Mouse (Mus musculus): Measurements from ENCODE around the gene Zfp423.
A peak's percentile ranks its signal among the peaks of the same experiment; 100 is the strongest.

Gene Zfp423

DNA sequence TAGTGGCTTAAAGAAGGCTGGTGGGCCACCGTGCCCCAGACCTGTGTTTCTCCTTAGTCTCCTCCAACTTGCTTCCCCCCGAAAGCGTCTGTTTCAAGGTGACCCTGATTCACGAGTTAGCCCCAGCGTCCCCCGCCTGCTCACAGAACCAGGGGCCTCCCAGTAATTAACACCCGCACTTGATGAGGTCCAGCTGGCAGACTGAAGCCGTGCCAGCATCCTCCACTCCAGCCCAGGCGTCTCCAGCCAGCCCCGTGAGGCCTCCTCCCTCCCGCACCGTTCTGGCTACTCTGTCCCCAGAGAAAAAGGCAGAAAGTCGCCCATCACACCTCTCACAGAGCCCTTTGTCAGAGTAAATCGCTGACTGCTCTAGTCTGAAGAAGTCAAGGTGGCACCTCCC, 213.3 kb downstream of the Zfp423 start:
- no peak for DNase-seq (ENCODE audit: low read depth, low spot score)

GRCm38 (mm10) chr8:87745125-87745698, 214.2 kb downstream of the Zfp423 start:
- DNase-seq (ENCODE audit: low read depth, low spot score), result no peak

GRCm38 (mm10) chr8:87744556-87744955, 214.8 kb downstream of the Zfp423 start:
- DNase-seq (ENCODE audit: low read depth, low spot score), result no peak

GRCm38 (mm10) chr8:87742016-87742415, 217.4 kb downstream of the Zfp423 start:
- DNase-seq (ENCODE audit: low read depth, low spot score), result no peak

- DNase-seq (ENCODE audit: low read depth, low spot score), result no peak
Measured at GRCm38 (mm10) chr8:87740946-87741530, 218.4 kb downstream of the Zfp423 start.

- DNase-seq (ENCODE audit: low read depth, low spot score), result peak; percentile 44
Measured at GRCm38 (mm10) chr8:87737900-87738299, 221.5 kb downstream of the Zfp423 start.

- DNase-seq (ENCODE audit: low read depth, low spot score), result no peak
Measured at GRCm38 (mm10) chr8:87734902-87735301, 224.5 kb downstream of the Zfp423 start.

DNA sequence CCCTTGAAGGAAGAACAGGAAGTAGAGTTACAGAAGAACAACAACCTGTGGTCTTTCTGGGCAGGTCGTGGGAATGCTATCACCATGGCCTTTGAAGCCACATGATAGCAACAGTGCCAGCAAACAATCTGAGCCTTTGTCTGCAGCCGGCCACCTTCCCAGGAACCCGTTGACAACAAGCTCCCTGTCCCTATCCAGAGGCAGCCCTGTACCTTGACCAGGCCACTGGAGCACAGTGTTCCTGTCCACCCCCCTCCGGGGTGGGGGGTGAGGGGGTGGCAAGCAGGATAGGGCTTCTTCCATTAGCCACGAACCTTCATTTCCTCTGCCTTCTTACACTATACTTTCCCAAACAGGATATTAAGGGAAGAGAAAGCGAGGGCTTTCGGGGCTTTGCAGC, 224.9 kb downstream of the Zfp423 start:
- DNase-seq (ENCODE audit: low read depth, low spot score), result no peak

GRCm38 (mm10) chr8:87731062-87731461, 228.3 kb downstream of the Zfp423 start:
- no peak for DNase-seq (ENCODE audit: low read depth, low spot score)

- no peak for DNase-seq (ENCODE audit: low read depth, low spot score)
Measured at GRCm38 (mm10) chr8:87723015-87723414, 236.4 kb downstream of the Zfp423 start.

GRCm38 (mm10) chr8:87719137-87719815, 240.1 kb downstream of the Zfp423 start:
- peak; percentile 12 for DNase-seq (ENCODE audit: low read depth, low spot score)

GRCm38 (mm10) chr8:87717445-87717844, 241.9 kb downstream of the Zfp423 start:
- no peak for DNase-seq (ENCODE audit: low read depth, low spot score)

DNA sequence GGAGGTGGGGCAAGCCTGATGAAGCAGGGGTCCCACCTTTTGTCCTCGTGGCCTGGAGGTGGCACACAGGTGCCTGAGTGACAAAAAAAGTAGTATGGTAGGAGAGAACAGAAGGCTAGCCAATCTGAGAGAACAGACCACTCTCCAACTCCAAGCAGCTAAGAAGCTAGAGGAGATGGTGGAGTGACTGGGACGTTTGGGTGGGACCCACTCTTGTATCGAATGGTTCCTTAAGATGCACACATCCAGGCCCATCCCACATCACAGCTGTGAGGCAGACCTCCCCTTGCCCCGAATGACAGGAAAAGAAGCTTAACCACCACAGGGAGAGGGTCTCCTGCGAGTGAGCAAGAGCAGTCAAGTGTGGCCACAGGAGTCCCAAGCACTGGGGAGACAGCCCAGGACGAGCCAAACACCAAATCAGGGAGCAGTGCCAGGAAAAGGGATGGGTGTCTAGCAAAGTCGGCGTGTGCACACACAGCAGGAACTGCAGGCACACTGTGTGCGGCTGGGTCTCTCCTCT, 242.6 kb downstream of the Zfp423 start:
- DNase-seq (ENCODE audit: low read depth, low spot score), result no peak

- peak; percentile 53 for DNase-seq (ENCODE audit: low read depth, low spot score)
Measured at GRCm38 (mm10) chr8:87715731-87716682, 243.4 kb downstream of the Zfp423 start.

DNA sequence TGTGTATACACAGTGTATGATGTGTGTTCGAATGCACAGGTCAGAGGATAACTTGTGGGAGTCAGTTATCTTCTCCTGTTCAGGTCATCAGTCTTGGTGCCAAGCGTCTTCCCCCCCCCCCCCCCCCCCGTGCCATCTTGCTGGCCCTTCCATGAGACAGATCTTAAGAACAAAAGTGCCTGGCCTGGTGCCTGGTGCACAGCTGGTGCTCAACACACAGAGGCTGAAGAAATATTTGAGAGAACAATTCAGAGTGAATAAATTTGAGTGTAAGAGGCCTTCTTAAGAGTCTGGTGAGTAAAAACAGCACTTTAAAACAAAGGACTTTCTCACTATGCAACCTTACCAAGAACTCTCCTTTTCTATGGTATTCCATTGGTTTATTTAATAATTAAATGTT, 245.4 kb downstream of the Zfp423 start:
- DNase-seq (ENCODE audit: low read depth, low spot score), result no peak

GRCm38 (mm10) chr8:87711955-87712354, 247.4 kb downstream of the Zfp423 start:
- no peak for DNase-seq (ENCODE audit: low read depth, low spot score)

DNA sequence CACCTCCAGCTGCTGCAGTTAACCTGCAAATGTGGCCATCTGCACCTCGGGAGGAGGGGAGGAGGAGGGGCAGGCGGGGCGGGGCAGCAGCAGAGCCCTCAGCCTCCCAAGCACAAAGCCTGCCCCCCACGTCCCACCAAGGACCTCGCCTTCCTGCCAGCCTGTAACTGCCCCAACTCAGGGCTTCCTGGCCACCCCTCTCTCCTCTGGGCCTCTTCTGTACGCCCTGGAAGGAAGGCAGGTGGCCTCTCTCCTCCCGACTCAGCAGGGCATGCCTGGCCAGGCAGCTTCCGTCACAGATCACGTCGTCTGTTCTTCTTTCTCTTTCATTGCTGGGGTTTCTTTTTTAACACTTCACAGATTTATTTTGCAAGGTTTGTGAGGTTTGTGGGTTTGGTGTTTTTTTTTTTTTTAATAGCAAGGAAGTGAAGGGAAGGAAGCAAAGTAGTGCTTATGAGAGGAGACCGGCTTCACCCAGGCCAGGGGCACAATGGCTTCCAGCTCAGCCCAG, 251.2 kb downstream of the Zfp423 start:
- DNase-seq (ENCODE audit: low read depth, low spot score), result no peak

DNA sequence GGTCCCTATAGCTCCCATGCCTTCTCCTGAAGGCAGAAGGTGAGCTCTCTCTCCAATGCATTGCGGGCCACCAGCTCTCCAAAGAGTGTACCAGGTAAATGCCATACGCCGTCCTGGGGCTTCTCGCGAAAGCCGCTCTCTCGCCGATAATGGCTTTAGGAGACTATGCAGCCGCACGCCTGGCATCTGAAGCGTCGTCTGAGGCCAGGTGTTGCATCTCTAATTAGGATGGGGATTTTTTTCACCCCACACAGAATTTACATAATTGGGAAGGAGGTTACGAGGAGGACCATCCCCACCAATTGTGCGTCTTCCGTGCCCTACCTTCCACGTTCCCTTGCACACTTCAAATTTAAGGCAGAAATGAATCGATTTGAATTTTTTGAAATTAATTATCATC, 252.2 kb downstream of the Zfp423 start:
- DNase-seq (ENCODE audit: low read depth, low spot score), result no peak

DNA sequence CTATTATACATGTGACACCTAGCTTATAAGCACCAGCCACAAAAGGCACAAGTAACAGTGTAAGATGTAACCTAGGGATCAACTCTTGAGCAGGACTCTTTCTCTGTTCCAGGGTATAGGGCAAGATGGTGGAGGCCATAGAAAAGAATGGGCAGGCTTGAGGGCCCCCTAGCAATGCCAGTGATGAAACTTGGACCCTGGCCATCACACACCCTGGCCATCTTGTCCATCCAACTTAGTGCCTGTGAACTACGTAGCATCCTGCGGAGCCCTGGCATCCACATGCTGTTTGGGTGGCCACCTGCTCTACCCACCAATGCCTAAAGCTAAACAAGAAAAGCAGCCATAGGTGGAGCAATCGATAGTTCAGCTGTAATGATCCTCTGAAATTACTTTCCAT, 254.6 kb downstream of the Zfp423 start:
- no peak for DNase-seq (ENCODE audit: low read depth, low spot score)

DNA sequence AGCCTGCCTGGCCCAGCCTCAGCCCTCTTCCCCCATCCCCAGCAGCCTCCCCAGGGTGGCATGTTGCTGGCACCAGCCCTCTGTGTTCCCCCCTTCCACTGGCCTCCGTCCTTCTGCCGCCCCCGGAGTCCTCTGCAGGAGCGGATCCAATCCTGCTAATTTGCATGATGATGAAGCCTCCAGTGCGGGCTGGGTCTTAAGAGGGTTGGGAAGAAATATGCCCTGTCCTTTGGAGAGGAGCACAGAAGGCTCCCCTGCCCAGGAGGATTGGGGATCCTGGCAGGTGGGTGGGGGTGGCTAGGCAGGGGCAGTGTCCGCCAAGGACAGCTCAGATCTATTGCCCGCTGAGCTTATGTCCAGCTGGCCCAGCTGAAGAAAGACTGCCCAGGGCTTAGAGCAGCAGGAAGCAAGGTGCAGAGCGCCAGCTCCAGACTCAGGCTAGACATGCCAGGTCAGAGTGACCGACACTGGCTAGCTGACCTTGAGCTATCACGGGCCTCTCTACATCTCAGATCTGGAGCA, 256.5 kb downstream of the Zfp423 start:
- peak; percentile 64 for DNase-seq (ENCODE audit: low read depth, low spot score)

DNA sequence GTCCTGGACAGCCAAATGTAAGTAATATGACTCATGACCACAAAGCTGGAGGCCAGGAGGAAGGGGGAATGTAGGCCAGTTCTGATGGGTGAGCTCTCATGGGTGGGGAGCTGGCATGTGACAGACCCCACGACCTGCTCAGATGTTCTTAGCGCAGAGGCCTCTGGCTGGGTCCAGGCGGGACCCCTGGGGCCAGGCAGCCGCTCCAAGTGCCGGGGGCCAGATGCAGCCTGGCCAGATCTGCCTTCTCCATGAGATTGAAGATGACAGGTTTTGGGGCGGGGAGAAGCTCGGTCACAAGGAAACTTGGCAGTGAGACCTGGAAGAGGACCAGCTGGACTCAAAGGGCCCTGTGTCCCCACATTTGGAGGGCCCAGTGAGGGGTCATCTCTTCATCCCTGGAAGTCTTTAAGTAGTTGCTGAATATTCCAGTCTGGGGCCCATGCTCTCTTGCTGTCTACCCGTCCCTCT, 257.3 kb downstream of the Zfp423 start:
- peak; percentile 50 for DNase-seq (ENCODE audit: low read depth, low spot score)

Measured in skeletal muscle tissue, adult 2 months (tissue).